Mouse (Mus musculus): ENCODE data around the gene Gmppa. TPM values are rescaled to one million over a fixed set of nuclear protein-coding genes. Genes with fewer than 3 reads are reported as not detected.

Gene Gmppa
- polyA plus RNA-seq, 1 experiment = 12.7 TPM

- no peaks in the 10 kb centered on the region for H3K9me3 ChIP-seq (ENCODE audit: control insufficient read depth, low read length)
- H3K4me3 ChIP-seq (replicated peaks) = peak overlapping the region; percentile 48
- TF ChIP-seq TAL1 (IDR thresholded peaks at IDR 0.05; ENCODE audit: low read length) (no peak), GATA1 (IDR thresholded peaks at IDR 0.05; ENCODE audit: low read length) (no peak)
- H3K27me3 ChIP-seq (ENCODE audit: control insufficient read depth) = peaks cover 74% of the 10 kb centered on the region
- H3K4me1 ChIP-seq (ENCODE audit: control insufficient read depth) = peaks cover 13% of the 10 kb centered on the region
- H3K36me3 ChIP-seq (ENCODE audit: control insufficient read depth) = no peaks in the 10 kb centered on the region; the same call in 1 of the 2 replicates
Measured at GRCm38 (mm10) chr1:75487040-75487404, 51.3 kb downstream of the Gmppa start.

DNA sequence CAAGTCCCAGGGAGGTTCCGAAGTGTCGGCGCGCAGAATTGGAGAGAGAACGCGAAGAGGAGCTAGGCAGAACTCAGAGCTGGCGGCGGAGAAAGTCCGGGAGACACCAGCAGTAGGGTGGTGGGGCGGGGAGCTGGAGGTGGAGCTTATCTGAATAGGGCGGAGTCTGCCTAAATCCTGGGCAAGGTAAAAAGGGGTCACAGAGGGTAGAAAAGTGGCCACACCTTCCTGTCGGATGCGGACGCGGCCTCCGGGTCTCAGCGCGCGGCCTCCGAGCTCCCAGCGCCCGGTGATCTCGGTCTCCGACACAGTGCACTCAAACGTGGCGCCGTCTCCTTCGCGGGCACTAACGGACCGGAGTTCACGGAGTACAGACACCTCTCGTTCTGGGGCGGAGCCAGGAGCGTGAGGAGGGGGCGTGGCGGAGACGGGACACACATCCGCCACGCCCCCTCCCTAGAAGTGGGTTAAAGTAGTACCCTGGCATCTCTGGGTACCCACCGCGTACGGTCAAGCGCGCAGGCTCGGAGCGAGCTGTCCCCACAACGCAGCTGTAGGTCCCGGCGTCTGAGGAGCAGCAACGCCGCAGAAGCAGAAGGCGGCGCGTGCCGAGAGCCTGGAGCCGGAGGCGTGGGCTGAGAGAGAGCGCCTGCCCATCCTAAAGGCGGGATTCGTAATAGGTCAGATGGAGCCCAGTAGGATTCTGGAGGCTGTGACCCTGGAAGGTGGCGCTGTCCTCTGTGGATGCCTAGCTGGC lies 51.9 kb downstream of the Gmppa start:
- peaks cover 68% of the 10 kb centered on the region for H3K27me3 ChIP-seq (ENCODE audit: control insufficient read depth)
- H3K4me1 ChIP-seq (ENCODE audit: control insufficient read depth) = peaks cover 13% of the 10 kb centered on the region
- H3K4me3 ChIP-seq (replicated peaks) = peak overlapping the region; percentile 48
- H3K9me3 ChIP-seq (ENCODE audit: control insufficient read depth, low read length) = no peaks in the 10 kb centered on the region
- no peaks in the 10 kb centered on the region; the same call in 1 of the 2 replicates for H3K36me3 ChIP-seq (ENCODE audit: control insufficient read depth)
- no peak for TF ChIP-seq GATA1 (IDR thresholded peaks at IDR 0.05; ENCODE audit: low read length)
- TF ChIP-seq TAL1 (IDR thresholded peaks at IDR 0.05; ENCODE audit: low read length) = no peak

GRCm38 (mm10) chr1:75490785-75491551 lies 55.2 kb downstream of the Gmppa start:
- peaks cover 35% of the 10 kb centered on the region for H3K27me3 ChIP-seq (ENCODE audit: control insufficient read depth)
- H3K4me1 ChIP-seq (ENCODE audit: control insufficient read depth) = peaks cover 13% of the 10 kb centered on the region
- no peak for TF ChIP-seq TAL1 (IDR thresholded peaks at IDR 0.05; ENCODE audit: low read length)
- no peak overlapping the region for H3K4me3 ChIP-seq (replicated peaks)
- no peaks in the 10 kb centered on the region; the same call in 1 of the 2 replicates for H3K36me3 ChIP-seq (ENCODE audit: control insufficient read depth)
- no peaks in the 10 kb centered on the region for H3K9me3 ChIP-seq (ENCODE audit: control insufficient read depth, low read length)

DNA sequence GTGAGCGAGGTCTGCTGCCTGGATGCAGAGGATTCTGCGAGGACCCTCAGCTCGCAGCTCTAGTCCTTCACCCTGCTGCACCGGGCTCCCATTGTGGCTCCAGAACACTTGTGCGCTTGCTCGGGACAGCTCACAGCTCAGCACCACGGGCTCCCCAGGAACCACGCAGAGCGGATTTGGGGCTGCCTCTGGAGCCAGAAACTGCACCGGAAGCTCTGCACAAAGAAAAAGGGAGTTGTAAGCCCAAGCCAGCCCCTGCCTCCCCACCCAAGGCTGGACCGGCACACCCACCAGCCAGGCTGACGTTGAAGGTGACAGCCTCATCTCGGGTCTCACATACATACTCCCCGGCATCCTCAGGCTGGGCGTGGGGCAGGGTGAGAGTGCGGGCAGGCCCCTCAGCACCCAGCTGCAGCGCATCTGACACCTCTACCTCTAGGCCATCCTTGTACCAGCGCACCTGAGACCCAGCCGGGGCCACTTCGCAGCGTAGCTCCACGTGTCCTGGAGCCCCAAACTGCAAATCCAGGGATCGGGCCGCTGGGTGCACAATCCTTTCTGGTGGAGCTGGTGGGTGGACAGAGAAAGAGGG lies 56.9 kb downstream of the Gmppa start:
- H3K27me3 ChIP-seq (ENCODE audit: control insufficient read depth) = peaks cover 18% of the 10 kb centered on the region
- H3K4me1 ChIP-seq (ENCODE audit: control insufficient read depth) = peaks cover 2% of the 10 kb centered on the region; the same call in 1 of the 2 replicates

More for the DNA sequence above, 56.9 kb downstream of the Gmppa start:
- H3K4me3 ChIP-seq (replicated peaks) = no peak overlapping the region
- no peaks in the 10 kb centered on the region; the same call in 1 of the 2 replicates for H3K36me3 ChIP-seq (ENCODE audit: control insufficient read depth)
- TF ChIP-seq GATA1 (IDR thresholded peaks at IDR 0.05; ENCODE audit: low read length) (no peak), TAL1 (IDR thresholded peaks at IDR 0.05; ENCODE audit: low read length) (no peak)
- H3K9me3 ChIP-seq (ENCODE audit: control insufficient read depth, low read length) = no peaks in the 10 kb centered on the region

Other genes starting within 250 kb of the Gmppa start
- 0.98 and 1.2 TPM in 2 replicates for gene Ankzf1, start 243.8 kb upstream of the Gmppa start, polyA plus RNA-seq (2012)
- 25.7 and 26.4 TPM in 2 replicates for gene Atg9a, start 243.7 kb upstream of the Gmppa start, polyA plus RNA-seq (2012)
- gene Glb1l, start 225.1 kb upstream of the Gmppa start, polyA plus RNA-seq (2012) = 0.02 and 0.62 TPM in 2 replicates
- gene Stk16, start 225.1 kb upstream of the Gmppa start, polyA plus RNA-seq (2012) = 13.2 and 18.8 TPM in 2 replicates
- 5.9 and 9.5 TPM in 2 replicates for gene Tuba4a, start 216.1 kb upstream of the Gmppa start, polyA plus RNA-seq (2012)
- gene A630095N17Rik, start 203.8 kb upstream of the Gmppa start, polyA plus RNA-seq (2012) = not detected in 2 replicates
- 24.2 and 27.6 TPM in 2 replicates for gene Dnajb2, start 199.5 kb upstream of the Gmppa start, polyA plus RNA-seq (2012)
- gene Ptprn, start 171.4 kb upstream of the Gmppa start, polyA plus RNA-seq (2012) = not detected in 2 replicates
- not detected in 2 replicates for gene Resp18, start 157.5 kb upstream of the Gmppa start, polyA plus RNA-seq (2012)
- 3.7 and 4.8 TPM in 2 replicates for gene Dnpep, start 117.9 kb upstream of the Gmppa start, polyA plus RNA-seq (2012)
- gene Des, start 75.6 kb upstream of the Gmppa start, polyA plus RNA-seq (2012) = 0.03 and 0.12 TPM in 2 replicates
- 0.10 and 0.18 TPM in 2 replicates for gene Speg, start 60.6 kb upstream of the Gmppa start, polyA plus RNA-seq (2012)
- gene Asic4, start 14.5 kb downstream of the Gmppa start, polyA plus RNA-seq (2012) = 0.02 TPM in 1 of 2 replicates, not detected in the other
- gene Chpf, start 43.4 kb downstream of the Gmppa start, polyA plus RNA-seq (2012) = 0.26 and 0.30 TPM in 2 replicates
- 0.04 and 0.13 TPM in 2 replicates for gene Tmem198, start 43.6 kb downstream of the Gmppa start, polyA plus RNA-seq (2012)
- 0.12 and 0.15 TPM in 2 replicates for gene Obsl1, start 70.5 kb downstream of the Gmppa start, polyA plus RNA-seq (2012)
- not detected in 2 replicates for gene Inha, start 71.1 kb downstream of the Gmppa start, polyA plus RNA-seq (2012)
- 3.3 and 5.1 TPM in 2 replicates for gene Stk11ip, start 85.6 kb downstream of the Gmppa start, polyA plus RNA-seq (2012)
- 0.01 TPM in 1 of 2 replicates, not detected in the other for gene Slc4a3, start 110.3 kb downstream of the Gmppa start, polyA plus RNA-seq (2012)